Mouse (Mus musculus): ENCODE measurements around the gene Ndufa3. TPM values are rescaled to one million over a fixed set of nuclear protein-coding genes. Genes with fewer than 3 reads are reported as not detected.

The Ndufa3 gene
- total RNA-seq, 2 experiments from 2014 or later = 132 to 395 TPM

GRCm38 (mm10) chr7:3608668-3609067 is 8.5 kb upstream of the Ndufa3 start:
- ATAC-seq (replicated peaks; ENCODE audit: poor library complexity, severe bottlenecking) = no peak

GRCm38 (mm10) chr7:3609082-3609481 is 8.1 kb upstream of the Ndufa3 start:
- no peak for ATAC-seq (replicated peaks; ENCODE audit: poor library complexity, severe bottlenecking)

GRCm38 (mm10) chr7:3610437-3610836 is 6.7 kb upstream of the Ndufa3 start:
- peak; percentile 43; the same call in 1 of the 2 replicates for ATAC-seq (replicated peaks; ENCODE audit: poor library complexity, severe bottlenecking)

- ATAC-seq (replicated peaks; ENCODE audit: poor library complexity, severe bottlenecking) = no peak
These were observed 6.2 kb upstream of the Ndufa3 start for GRCm38 (mm10) chr7:3611006-3611405.

- ATAC-seq (replicated peaks; ENCODE audit: poor library complexity, severe bottlenecking) = no peak
These were observed 3.2 kb upstream of the Ndufa3 start for GRCm38 (mm10) chr7:3614021-3614420.

GRCm38 (mm10) chr7:3616057-3616388 is 1.1 kb upstream of the Ndufa3 start, which contains the start of gene Oscar:
Oscar (minus strand) TSS chr7:3616157.
- ATAC-seq (replicated peaks; ENCODE audit: poor library complexity, severe bottlenecking) = peak; percentile 15; the same call in 1 of the 2 replicates

GRCm38 (mm10) chr7:3616389-3617241 is 558 bp upstream of the Ndufa3 start:
- peak; percentile 3; the same call in 1 of the 2 replicates for ATAC-seq (replicated peaks; ENCODE audit: poor library complexity, severe bottlenecking)

- ATAC-seq (replicated peaks; ENCODE audit: poor library complexity, severe bottlenecking) = peak; percentile 5; the same call in 1 of the 2 replicates
These were observed 11.9 kb downstream of the Ndufa3 start for GRCm38 (mm10) chr7:3629030-3629429.

- peak; percentile 87 for ATAC-seq (replicated peaks; ENCODE audit: poor library complexity, severe bottlenecking)
These were observed 12.6 kb downstream of the Ndufa3 start, which contains the start of the genes Tfpt and Prpf31 for GRCm38 (mm10) chr7:3629543-3630477. Tfpt (minus strand) TSS chr7:3629929. Prpf31 (plus strand) TSS chr7:3629985.

- ATAC-seq (replicated peaks; ENCODE audit: poor library complexity, severe bottlenecking) = peak; percentile 54
These were observed 13.3 kb downstream of the Ndufa3 start for GRCm38 (mm10) chr7:3630478-3630815.

GRCm38 (mm10) chr7:3643412-3643811 is 26.2 kb downstream of the Ndufa3 start:
- ATAC-seq (replicated peaks; ENCODE audit: poor library complexity, severe bottlenecking) = no peak

- no peak for ATAC-seq (replicated peaks; ENCODE audit: poor library complexity, severe bottlenecking)
These were observed 26.7 kb downstream of the Ndufa3 start for GRCm38 (mm10) chr7:3643843-3644242.

GRCm38 (mm10) chr7:3644348-3644671 is 27.1 kb downstream of the Ndufa3 start:
- no peak for ATAC-seq (replicated peaks; ENCODE audit: poor library complexity, severe bottlenecking)

GRCm38 (mm10) chr7:3644672-3645487 is 27.7 kb downstream of the Ndufa3 start, which contains the start of gene Cnot3:
Cnot3 (plus strand) TSS chr7:3645268.
- peak; percentile 80 for ATAC-seq (replicated peaks; ENCODE audit: poor library complexity, severe bottlenecking)

GRCm38 (mm10) chr7:3645488-3646025 is 28.4 kb downstream of the Ndufa3 start:
- ATAC-seq (replicated peaks; ENCODE audit: poor library complexity, severe bottlenecking) = peak; percentile 29

- ATAC-seq (replicated peaks; ENCODE audit: poor library complexity, severe bottlenecking) = no peak
These were observed 29.0 kb downstream of the Ndufa3 start for GRCm38 (mm10) chr7:3646188-3646587.

GRCm38 (mm10) chr7:3646641-3647040 is 29.5 kb downstream of the Ndufa3 start:
- ATAC-seq (replicated peaks; ENCODE audit: poor library complexity, severe bottlenecking) = no peak

- ATAC-seq (replicated peaks; ENCODE audit: poor library complexity, severe bottlenecking) = no peak
These were observed 39.8 kb downstream of the Ndufa3 start for GRCm38 (mm10) chr7:3656966-3657365.

- ATAC-seq (replicated peaks; ENCODE audit: poor library complexity, severe bottlenecking) = no peak
These were observed 41.4 kb downstream of the Ndufa3 start for GRCm38 (mm10) chr7:3658578-3658977.
